Mouse (Mus musculus) central nervous system, embryonic 18 days (tissue): Measurements from ENCODE around the gene Lima1. TPM values are rescaled to one million over a fixed set of nuclear protein-coding genes. Genes with fewer than 3 reads are reported as not detected.

Source experiments
- polyA plus RNA-seq: library from polyadenylated mRNA; depleted of rRNA; stranded (reverse); fragments of >200 nt; gene quantifications from 2 replicates; pipeline ENCODE4 v1.2.3, GENCODE M21; 2012; rRNA removed

The Lima1 gene
- 17.9 and 18.1 TPM in 2 replicates for polyA plus RNA-seq

GRCm38 (mm10) chr15:99875334-99875869, at the start of gene Lima1:
Lima1 (minus strand) TSS chr15:99875456.

GRCm38 (mm10) chr15:99772881-99772924, 102.6 kb downstream of the Lima1 start, which contains the start of gene Cers5:
Cers5 (minus strand) TSS chr15:99772885.

Other genes starting within 250 kb of the Lima1 start
- 46.8 and 48.1 TPM in 2 replicates for gene Racgap1, start 223.8 kb downstream of the Lima1 start, polyA plus RNA-seq
- gene Asic1, start 205.1 kb downstream of the Lima1 start, polyA plus RNA-seq, result 84.2 and 92.7 TPM in 2 replicates
- gene Smarcd1, start 173.3 kb downstream of the Lima1 start, polyA plus RNA-seq, result 128 and 137 TPM in 2 replicates
- gene Gm17349, start 170.0 kb downstream of the Lima1 start, polyA plus RNA-seq, result not detected in 2 replicates
- gene Gpd1, start 157.9 kb downstream of the Lima1 start, polyA plus RNA-seq, result 3.7 TPM in 2 replicates
- 160 and 178 TPM in 2 replicates for gene Cox14, start 149.8 kb downstream of the Lima1 start, polyA plus RNA-seq
- 66.9 and 70.2 TPM in 2 replicates for gene Cers5, start 102.6 kb downstream of the Lima1 start, polyA plus RNA-seq
- gene Fam186a, start 91.6 kb upstream of the Lima1 start, polyA plus RNA-seq, result under 0.01 and 0.01 TPM in 2 replicates
- gene Larp4, start 94.6 kb upstream of the Lima1 start, polyA plus RNA-seq, result 23.0 and 23.8 TPM in 2 replicates
- gene Dip2b, start 163.2 kb upstream of the Lima1 start, polyA plus RNA-seq, result 24.0 and 26.2 TPM in 2 replicates